Mouse (Mus musculus) megakaryocyte, adult 5-6 weeks (primary cell): ENCODE results near the gene Itgb1bp1. TPM values are rescaled to one million over a fixed set of nuclear protein-coding genes. Genes with fewer than 3 reads are reported as not detected.
A peak's percentile ranks its signal among the peaks of the same experiment; 100 is the strongest.

Experiments
- ATAC-seq: 2 replicates; pipeline ENCODE4 v1.8.0; 2016; ENCODE audit warnings: mild to moderate bottlenecking, inconsistent platforms; ENCODE audit not compliant: poor library complexity, severe bottlenecking
- total RNA-seq, 2 experiments: library from RNA; stranded (forward) in 1 of 2; stranded (reverse) in 1 of 2; fragments of 153-499, 151-499 nt in 1 of 2; fragments of 221-1000, 200-1000 nt in 1 of 2; gene quantifications; 2 replicates each; pipeline versions ENCODE4 v1.2.3 to v1.2.4; 2015 to 2017

Itgb1bp1 gene
- total RNA-seq, 2 experiments from 2014 or later = 28.6 to 50.9 TPM

- ATAC-seq = no peak
Measured at GRCm38 (mm10) chr12:21301932-21302331, 15.8 kb upstream of the Itgb1bp1 start.

DNA sequence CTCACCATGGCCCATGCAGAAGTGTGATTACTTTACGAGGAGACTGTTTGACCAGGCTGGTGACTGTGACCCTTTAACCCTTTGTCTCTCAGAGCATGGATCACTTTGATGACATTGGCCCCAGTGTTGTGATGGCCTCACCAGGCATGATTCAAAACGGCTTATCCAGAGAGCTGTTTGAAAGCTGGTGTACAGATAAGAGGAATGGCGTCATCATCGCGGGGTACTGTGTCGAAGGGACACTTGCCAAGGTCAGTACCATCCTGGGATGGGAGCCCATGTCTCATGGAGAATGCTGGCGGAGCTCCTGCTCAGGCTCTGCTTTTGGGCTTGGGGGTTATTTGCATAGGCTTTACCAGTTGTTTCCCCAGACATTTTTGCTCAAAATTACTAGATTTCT lies 15.2 kb upstream of the Itgb1bp1 start:
- ATAC-seq = no peak

- no peak for ATAC-seq
Measured at GRCm38 (mm10) chr12:21298856-21299255, 12.8 kb upstream of the Itgb1bp1 start.

- no peak for ATAC-seq
Measured at GRCm38 (mm10) chr12:21289651-21290050, 3.6 kb upstream of the Itgb1bp1 start.

GRCm38 (mm10) chr12:21288716-21289395 lies 2.8 kb upstream of the Itgb1bp1 start:
- no peak for ATAC-seq

- ATAC-seq = peak; percentile 81
Measured at GRCm38 (mm10) chr12:21286712-21287650, 897 bp upstream of the Itgb1bp1 start.

DNA sequence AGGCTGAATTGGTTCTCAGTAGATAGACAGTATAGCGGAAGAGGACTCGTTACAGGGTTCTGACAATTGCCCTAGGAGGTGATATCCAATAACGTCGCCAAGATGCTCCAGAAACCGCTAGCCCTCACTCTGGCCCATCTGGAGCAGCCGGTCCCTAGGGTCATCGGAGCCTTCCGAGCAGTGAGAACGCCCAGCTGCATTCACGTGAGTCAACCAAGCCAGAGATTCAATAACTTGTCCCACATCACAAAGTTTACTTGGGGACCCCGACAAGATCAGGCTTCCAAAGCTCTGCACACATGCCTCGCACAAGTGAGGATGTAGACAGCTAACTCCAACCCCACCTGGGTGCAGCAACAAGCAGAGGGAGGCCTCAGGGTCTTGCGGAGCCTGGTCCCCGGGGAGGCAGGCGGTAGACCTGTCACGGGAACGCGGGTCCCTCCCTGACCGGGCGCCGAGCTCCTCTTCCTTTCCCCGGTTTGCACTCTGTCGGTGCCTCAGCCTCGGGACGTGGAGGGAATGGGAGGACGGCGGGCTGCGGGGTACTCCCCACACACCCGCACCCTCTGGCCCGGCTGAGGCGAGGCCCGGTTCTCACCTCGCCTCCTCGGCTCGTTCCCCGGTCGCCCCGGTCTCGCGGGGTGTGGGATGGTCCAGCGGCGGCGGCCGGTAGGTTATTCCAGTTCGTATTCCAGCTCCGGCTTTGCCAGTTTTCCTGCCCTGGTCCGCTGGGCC lies 409 bp downstream of the Itgb1bp1 start:
- peak; percentile 1; the same call in 1 of the 2 replicates for ATAC-seq

DNA sequence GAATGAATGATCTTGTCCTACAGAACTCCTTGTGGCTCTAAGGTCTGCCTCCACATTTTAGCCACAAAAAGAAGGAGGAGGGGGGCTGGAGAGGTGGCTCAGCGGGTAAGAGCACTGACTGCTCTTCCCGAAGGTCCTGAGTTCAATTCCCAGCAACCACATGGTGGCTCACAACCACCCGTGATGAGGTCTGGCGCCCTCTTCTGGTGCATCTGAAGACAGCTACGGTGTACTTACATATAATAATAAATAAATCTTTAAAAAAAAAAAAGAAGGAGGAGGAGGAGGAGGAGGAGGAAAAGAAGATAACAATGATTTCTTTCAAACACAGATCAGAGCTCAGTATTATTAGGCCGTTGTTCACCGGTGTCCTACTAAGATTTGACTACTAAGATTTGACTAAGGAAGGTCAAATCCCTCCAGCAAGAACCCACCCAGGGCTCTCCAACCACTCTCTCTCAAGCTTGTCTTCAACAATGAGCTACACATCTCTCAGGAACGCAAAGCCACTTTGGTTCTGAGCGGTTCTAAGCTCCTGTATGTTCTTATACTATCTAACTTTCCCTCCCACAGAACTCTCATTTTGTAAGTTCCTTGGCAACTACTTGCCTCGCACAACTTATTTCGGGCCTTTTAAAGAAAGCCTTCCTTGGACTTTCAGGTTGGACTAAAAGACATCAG lies 1.2 kb downstream of the Itgb1bp1 start, which contains the start of gene Cpsf3:
Cpsf3 (plus strand) TSS at position 631 of the 681 bp plus-strand sequence.
- no peak for ATAC-seq

DNA sequence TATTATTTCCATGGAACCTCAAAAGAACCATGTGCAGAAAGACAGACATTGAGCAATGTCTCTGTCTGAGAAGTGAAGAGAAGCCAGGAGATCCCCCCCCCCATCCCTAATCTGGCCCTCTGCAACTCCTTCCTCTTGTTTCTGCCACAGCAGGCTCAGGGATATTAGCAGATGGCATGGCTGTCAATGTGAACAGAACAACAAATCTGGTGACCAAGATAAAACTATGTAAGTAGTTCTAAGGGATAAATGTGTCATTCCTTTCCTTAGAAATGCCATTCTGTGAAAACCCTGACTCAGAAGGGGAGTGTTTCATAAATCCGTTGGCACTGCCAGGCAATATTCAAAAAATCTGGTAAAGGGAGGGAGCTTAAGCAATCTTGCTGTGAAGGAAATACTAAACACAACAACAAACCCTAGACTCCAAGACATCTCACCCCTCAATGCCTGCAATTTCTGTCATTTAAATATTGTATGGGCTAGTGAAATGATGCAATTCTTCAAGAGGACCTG lies 8.7 kb downstream of the Itgb1bp1 start:
- no peak for ATAC-seq

DNA sequence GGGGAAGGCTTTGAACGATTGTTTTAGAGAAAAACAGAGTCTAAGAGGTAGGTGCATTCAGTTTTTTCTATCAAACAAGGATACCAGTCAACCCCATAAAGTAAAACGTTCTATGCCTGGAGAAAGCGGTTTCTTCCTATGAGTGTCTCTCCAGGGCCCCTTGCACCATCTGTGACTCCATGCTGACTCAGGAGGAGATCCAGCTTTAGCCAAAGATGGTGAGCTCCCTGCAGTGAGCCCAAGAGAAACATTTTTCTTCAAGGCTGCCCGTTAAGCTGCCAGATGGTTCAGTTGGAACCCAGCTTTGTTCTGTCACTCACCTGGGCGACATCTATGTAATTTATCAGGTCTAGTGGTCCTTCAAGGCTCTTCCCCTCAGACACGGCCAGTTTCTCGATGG lies 11.6 kb downstream of the Itgb1bp1 start:
- no peak for ATAC-seq

GRCm38 (mm10) chr12:21268083-21268616 lies 17.9 kb downstream of the Itgb1bp1 start:
- ATAC-seq = no peak

- ATAC-seq = no peak
Measured at GRCm38 (mm10) chr12:21266784-21267098, 19.3 kb downstream of the Itgb1bp1 start.

- peak; percentile 64; the same call in 1 of the 2 replicates for ATAC-seq
Measured at GRCm38 (mm10) chr12:21265946-21266783, 19.9 kb downstream of the Itgb1bp1 start.

DNA sequence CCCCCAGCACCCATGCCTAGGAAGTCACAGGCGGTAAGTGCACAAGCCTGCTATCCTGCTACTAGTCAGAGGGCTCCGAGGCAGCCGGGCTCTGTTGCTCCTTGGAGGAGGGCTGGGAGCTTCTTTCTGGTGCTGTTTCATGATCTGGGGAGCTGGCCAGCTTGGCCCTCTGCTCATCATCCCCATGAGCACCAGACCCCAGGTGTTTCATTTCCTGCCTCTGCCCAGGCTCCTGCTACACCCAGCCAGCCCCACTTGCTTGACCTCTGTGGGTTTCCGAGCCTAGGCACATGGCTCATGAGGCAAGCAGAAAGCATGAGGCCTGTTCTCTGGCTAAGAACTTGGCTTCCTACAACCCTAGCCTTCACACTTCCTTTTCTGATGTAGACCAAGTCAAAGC lies 20.6 kb downstream of the Itgb1bp1 start:
- no peak for ATAC-seq

GRCm38 (mm10) chr12:21264970-21265369 lies 21.1 kb downstream of the Itgb1bp1 start:
- ATAC-seq = no peak

- no peak for ATAC-seq
Measured at GRCm38 (mm10) chr12:21264241-21264640, 21.8 kb downstream of the Itgb1bp1 start.

DNA sequence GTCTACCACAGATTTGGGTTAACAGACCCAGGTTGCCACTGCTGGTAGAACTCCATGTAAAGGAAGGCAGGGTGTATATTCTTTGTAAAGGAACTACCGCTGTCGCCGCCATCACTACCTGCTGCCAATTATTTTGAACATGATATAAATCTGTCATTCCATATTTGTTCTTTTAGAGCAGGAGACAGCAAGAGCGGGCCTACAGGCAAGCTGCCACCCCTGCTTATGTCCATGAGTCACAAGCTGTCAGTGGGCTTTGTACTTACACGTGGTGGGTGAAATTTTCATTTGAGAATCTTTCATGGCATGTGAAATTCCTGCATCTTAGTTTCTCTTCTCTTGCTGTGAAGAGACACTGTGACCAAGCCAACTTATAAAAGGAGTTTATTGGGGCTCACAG lies 22.8 kb downstream of the Itgb1bp1 start:
- no peak for ATAC-seq

- ATAC-seq = no peak
Measured at GRCm38 (mm10) chr12:21261521-21261920, 24.6 kb downstream of the Itgb1bp1 start.
